Mouse (Mus musculus) spleen, adult 18-20 months (tissue): ENCODE measurements around the gene Pou2f1.

ENCODE experiments used
- DNase-seq, 2 experiments: peaks; one replicate each; pipeline ENCODE4 v3.0.0; 2022; ENCODE audit warnings: mixed read lengths in 2 of 2

Pou2f1 gene

GRCm38 (mm10) chr1:165866630-165867280 is 135.7 kb downstream of the Pou2f1 start:
- no peak for DNase-seq

- no peak for DNase-seq
Observed at GRCm38 (mm10) chr1:165864864-165865795, 137.3 kb downstream of the Pou2f1 start.

DNA sequence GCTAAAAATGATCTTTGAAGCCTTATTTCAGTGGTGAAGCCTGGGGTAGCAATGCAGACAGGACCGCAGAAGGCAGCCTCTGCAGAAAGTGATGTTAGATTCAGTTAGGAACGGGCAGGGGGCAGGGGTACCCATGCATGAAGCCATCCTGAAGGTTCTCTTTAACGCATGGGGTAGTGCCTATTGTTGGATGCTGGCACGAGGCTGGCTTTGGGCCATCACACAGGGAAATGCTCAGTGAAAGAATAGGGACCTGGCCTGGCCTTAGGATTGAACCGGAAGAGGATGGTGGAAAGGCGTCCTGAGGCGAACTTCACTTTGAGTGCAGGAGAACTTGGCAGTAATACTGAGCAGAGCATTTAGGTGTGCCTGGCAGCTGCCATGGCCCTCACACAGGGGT is 140.4 kb downstream of the Pou2f1 start:
- DNase-seq: no peak

DNA sequence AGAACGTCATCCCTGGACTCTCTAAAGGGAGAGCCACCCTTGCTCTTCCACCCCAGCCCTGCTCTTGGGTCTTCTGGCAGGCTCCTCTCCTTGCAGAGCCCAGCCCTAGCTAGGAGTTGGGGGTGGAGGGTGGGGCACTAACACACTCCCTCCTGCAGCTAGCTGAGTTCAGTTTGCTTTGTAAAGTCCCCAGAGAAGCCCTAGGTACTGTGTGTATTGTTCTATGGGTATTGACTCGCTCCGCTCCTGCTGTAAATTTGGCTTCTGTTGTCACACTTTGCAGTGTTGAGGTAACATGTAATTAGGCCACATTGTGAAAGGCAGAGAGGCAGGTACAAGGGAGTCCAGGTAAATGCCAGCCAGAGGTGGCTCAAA is 141.3 kb downstream of the Pou2f1 start:
- DNase-seq: no peak

DNA sequence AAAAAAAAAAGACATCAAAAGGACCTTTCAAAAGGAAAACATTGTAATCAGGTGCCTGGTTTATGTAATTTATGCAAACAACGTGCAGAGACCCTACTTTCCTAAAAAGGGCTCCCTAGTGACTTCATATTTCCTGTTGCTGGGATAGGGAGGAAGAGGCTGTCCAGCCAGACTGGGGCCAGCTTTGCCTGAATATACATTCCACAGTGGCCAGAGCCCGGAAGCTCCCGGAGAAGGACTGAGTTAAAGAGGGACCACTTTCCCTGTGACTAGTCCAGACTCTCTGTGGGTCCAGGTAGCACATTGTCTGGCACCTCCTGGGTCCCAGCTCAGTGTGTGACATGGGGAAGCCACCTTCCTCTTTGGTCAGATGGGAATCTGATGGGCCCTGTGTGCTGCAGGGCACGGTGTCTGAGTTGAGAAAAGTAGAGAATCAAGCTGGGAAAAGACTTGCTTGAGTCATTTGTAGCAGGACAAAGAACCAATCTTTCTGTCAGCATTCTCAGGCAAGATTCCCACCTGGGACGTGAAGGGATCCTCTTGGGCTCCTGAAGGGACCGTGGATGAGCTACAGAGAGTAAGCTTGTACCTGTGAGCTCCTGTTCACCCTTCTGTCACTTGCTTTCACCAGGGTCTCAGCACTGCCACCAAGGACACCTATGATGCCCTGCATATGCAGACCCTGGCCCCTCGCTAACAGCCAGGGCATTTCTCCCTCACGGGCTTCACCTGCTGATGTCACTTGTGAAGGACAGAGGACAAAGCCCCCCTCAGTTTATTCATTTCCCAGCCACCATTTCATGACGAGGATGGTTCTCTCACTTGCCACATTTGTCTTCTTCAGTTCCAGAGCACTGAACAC is 141.9 kb downstream of the Pou2f1 start:
- DNase-seq: no peak

GRCm38 (mm10) chr1:165858356-165858755 is 144.1 kb downstream of the Pou2f1 start:
- DNase-seq: no peak

GRCm38 (mm10) chr1:165857279-165857678 is 145.2 kb downstream of the Pou2f1 start:
- no peak for DNase-seq

GRCm38 (mm10) chr1:165855759-165856545 is 146.5 kb downstream of the Pou2f1 start:
- no peak for DNase-seq

DNA sequence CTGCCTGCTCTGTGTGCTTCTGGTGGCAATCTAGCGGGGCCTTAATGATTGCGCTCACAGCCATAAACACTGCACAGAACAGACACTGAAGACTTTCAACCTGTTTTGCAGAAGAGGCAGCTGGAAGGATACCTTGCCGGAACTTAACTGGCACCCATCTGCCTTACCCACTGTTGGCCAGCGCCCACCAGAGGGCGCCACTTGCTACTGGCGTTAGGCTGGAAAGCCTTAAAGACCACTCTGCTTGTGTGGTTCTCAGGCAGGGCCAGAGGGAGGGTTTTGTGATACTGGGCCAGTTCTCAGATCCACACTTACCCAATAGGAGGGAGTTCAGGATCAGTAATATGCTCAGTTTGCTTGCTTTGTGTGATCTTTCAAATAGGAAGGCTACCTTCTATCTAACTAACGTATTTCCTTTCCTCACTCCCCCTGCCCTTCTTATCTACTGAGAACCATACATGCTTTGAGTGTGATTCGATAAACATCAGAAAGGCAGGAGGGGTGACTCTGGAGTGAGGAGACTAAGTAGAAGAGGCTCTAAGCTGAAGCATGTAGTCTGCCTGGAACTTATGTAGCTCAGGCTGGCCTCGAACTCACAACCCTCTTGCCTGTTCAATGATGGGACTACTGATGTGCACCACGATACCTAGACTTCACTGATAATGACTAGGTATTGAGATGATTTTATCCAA is 148.6 kb downstream of the Pou2f1 start:
- peak; percentile 50 to 79 for DNase-seq

DNA sequence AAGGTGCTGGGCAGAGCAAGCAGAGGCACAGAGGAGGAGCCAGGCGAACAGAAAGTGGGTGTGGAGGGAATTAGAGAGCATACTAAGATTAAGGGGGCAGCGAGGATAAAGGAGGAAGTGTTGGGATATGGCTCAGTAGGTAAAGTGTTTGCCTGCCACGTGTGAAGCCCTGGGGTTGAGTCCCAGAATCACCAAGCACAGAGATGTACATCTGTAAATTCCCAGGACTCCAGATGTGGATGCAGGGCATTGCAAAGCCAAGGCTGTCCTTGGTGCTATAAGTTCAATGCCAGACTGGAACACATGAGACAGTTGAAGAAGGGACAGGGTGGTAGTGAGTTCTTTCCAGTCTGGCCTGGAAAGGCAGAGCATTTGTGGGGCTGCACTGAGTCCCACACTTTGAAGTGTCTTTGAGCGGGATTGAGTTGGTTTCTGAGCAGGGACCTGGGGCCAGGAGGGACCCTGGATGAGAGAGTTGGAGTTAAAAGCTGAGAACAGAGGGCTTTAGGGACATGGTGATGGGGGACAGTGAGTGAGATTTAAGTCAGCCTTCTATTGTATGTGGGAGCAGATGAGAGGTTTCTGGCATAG is 149.3 kb downstream of the Pou2f1 start:
- DNase-seq: no peak

- no peak for DNase-seq
Observed at GRCm38 (mm10) chr1:165852131-165852530, 150.3 kb downstream of the Pou2f1 start.

DNA sequence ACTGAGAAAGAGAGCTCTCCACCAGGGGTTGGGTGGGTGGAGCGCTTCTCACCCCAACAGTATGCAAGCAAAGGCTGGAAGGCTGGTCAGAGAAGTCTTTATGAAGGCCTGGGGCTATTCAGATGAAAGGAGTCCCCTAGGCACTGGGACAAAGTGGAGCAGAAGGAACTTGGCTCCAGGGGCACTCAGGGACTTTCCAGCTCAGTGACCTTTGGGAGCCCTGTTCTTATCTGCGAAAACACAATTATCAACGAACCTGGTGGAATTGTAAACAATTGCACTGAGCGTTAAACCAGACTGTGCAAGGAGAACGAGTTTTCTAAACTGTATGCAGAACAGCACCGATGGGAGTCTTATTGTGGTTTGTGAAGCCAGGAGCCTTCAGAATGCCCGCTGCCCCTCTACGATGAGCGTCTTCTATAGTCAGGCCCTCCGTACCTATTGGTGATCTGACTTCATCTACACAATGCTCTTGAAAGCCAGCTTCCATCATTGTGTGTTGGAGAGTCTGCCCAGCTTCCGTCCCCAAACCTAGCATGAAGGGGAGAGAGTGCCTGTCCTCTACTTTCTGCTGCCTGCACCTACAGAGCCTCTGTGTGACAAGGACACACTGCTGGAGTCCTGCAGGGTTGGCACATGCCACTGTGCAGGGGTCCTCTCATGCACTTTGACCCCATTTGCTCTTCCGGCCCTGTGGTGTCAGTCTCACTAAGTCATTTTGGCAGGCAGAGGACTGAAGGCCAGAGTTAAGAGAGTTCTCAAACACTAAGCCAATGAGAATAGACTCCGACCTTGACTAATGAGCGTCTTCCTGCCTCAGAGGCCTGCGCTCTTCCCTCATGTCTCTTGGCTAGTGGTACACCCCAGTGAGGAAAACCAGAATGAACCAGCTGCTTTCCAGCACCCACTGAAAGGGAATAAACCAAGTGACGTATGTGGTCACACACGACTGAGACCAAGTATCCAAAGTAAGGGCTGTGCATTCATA is 152.7 kb downstream of the Pou2f1 start:
- no peak for DNase-seq

DNA sequence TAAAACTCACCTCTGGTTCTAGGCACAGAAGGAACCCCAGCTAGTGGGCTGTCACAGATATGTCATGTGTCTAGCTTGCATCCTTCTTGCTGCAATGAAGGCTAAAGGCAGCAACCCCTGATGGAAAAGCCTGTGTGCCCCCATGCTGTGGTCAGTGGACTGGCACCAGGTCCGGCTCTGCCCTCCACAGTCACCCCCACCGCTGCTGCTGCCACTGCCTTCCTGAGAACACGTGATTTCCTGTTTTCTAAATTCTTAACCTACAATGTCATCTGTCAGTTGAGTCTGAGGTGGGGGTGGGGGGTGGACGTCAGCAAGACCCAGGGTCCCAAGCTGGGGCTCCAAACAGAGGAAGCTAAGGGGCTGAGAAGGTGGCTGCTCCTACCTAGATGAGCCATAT is 153.6 kb downstream of the Pou2f1 start:
- peak; percentile 37 to 43 for DNase-seq

- DNase-seq: peak in 1 of 2 experiments; percentile 1
Observed at GRCm38 (mm10) chr1:165848417-165848816, 154.1 kb downstream of the Pou2f1 start.

DNA sequence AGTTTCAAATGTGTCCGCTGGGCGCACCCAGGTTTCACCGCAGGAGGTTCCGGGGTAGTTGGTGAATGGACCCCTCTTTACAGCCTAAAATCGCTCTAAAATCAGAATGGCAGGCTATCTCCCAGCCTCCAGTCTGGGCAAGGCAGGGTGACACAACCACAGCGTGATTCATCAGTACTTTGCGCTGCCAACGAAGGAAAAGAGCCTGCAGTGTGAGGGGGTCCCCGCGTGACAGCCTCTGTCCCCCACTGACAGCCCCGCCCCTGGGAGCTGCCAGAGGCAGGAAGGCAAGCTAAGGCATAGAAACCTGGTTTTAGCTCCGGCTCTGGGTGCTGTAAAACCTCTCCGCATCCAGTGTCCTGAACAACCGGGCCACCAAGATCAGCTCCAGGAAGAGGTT is 157.1 kb downstream of the Pou2f1 start:
- DNase-seq: peak; percentile 25 to 51

DNA sequence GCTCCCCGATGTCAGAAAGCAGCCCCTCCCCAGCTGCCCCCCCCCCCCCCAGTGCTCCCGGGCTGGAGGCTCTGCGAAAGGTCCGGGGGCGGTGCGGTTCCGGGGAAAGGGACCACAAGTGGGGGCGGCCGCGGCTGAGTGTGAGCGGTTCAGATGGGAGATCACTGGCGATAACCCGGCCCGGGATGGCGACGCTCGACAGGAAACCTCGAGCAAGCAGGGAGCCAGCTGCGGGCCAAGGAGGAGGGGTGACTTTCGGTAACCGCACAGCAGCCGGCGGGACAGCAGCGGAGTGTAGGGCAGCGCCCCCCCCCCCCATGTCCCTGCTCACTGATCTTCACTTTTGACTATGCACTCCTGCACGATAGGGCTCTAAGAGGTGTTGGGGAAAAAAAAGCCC is 157.5 kb downstream of the Pou2f1 start:
- peak; percentile 41 to 46 for DNase-seq

DNA sequence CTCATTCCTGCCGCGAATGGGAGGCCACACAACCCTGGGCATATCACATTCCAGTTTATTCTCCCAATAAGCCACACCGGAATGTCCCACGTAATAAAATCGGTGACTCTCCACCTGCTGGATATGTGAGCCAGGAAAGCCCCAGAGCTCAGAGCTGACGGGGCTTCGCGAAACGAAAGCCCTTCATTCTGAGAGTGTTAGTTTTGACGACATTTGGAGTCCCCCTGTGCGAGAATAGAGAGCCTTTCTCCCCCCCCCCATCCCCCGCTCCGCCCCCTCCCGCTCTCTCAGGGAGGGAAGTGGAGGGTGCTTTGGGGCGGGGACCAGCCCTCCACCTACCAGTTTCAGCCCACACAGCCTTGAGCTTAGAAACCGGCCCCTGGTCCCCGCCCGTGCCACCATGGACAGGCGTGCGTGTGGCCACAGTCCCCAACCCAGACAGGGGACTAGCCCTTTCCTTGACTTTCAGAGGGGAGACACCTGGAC is 158.0 kb downstream of the Pou2f1 start:
- peak; percentile 38 to 48 for DNase-seq

GRCm38 (mm10) chr1:165843586-165843985 is 158.9 kb downstream of the Pou2f1 start:
- DNase-seq: no peak

DNA sequence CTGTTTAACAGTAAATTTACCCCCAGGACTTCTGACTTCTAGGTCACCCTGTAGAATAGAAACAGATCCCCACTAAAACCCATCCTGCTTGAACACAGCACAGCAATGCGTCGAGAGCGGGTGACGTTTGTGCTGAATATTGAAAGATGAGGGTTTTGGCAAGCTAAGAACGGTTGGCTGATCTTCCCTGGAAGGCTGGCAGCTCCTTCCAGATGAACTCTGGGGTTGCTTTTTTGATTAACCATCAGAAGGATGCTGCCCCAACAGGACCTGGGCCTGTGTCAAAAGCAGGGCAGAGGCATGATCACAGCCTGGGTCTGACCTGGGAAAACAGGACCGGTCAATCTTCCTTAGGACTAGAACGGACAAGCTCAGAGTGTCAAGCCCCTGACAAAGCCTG is 160.3 kb downstream of the Pou2f1 start:
- DNase-seq: no peak
